18 mouse cellular contexts compared by ENCODE assay signal in the genomic region with DNA sequence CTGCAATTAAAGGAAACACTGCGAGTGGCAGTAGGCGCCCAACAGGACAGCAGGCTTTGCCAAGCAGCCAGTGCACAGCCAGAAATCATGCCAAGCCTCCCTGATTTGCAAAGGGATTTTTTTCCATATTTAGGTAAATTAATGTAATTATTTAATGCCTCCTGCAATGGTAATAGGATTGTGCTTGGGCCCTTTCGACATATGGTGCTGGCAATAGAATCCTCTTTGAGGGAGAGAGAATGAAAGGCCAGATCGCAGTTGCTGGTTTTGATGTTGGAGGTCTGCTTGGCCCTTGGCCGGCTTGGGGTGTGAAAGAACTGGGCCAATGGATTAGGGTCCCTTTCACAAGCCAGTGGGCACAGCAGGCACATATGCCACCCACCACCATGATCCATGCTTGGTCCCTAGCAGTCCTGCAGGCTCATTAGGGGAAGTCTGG.
DNase-seq lines count a peak whose midpoint lies in the region; ATAC-seq and TF ChIP-seq lines count a peak whose summit lies in the region.
"Had no signal": no experiment of that assay in that cellular context is flagged by ENCODE, and none has a peak within 500 bp of the region (broad histone marks: within the 10 kb centered on the region; RNA-seq: fewer than 3 reads in every experiment).

No protein-coding gene starts in this region.

- H3K9ac ChIP-seq in forebrain, embryonic 14.5 days (ENCODE audit: low read length), result no peak overlapping the region
- H3K9ac ChIP-seq in forebrain, embryonic 12.5 days, result no peak overlapping the region
- no peak overlapping the region for H3K9ac ChIP-seq in midbrain, postnatal 0 days (replicated peaks; ENCODE audit: low read length, poor library complexity, severe bottlenecking)
- H3K9ac ChIP-seq in heart, embryonic 12.5 days, result no peak overlapping the region
- H3K9ac ChIP-seq: midbrain, embryonic 13.5 days; stomach, embryonic 15.5 days had no signal

- ATAC-seq in forebrain, embryonic 14.5 days, result peak; percentile 69; the same call in 1 of the 2 replicates
- ATAC-seq in forebrain, embryonic 12.5 days (ENCODE audit: low FRiP score), result no peak
- no peak for ATAC-seq in midbrain, postnatal 0 days (ENCODE audit: low FRiP score)
- no peak for ATAC-seq in heart, embryonic 12.5 days (ENCODE audit: insufficient number of reproducible peaks, low FRiP score)
- ATAC-seq: midbrain, embryonic 13.5 days had no signal

- no peaks in the 10 kb centered on the region for H3K4me1 ChIP-seq in forebrain, embryonic 14.5 days (ENCODE audit: control insufficient read depth, insufficient read depth, low read length)
- H3K4me1 ChIP-seq in forebrain, embryonic 12.5 days, result no peaks in the 10 kb centered on the region
- no peaks in the 10 kb centered on the region for H3K4me1 ChIP-seq in midbrain, postnatal 0 days (ENCODE audit: insufficient read depth, low read length)
- no peaks in the 10 kb centered on the region for H3K4me1 ChIP-seq in midbrain, embryonic 10.5 days
- no peaks in the 10 kb centered on the region for H3K4me1 ChIP-seq in heart, embryonic 12.5 days (replicated peaks)
- H3K4me1 ChIP-seq: embryonic facial prominence, embryonic 10.5 days; stomach, embryonic 15.5 days had no signal

- no peaks in the 10 kb centered on the region for H3K36me3 ChIP-seq in forebrain, embryonic 14.5 days (ENCODE audit: control insufficient read depth, insufficient read depth, low read length)
- no peaks in the 10 kb centered on the region for H3K36me3 ChIP-seq in forebrain, embryonic 12.5 days (replicated peaks)
- H3K36me3 ChIP-seq in midbrain, postnatal 0 days (ENCODE audit: insufficient read depth, low read length), result no peaks in the 10 kb centered on the region
- no peaks in the 10 kb centered on the region for H3K36me3 ChIP-seq in midbrain, embryonic 10.5 days
- H3K36me3 ChIP-seq in heart, embryonic 12.5 days, result no peaks in the 10 kb centered on the region
- H3K36me3 ChIP-seq: embryonic facial prominence, embryonic 10.5 days; midbrain, embryonic 13.5 days; stomach, embryonic 15.5 days had no signal

- DNase-seq in forebrain, embryonic 14.5 days (ENCODE audit: low spot score), result peak; percentile 75
- peak; percentile 69 for DNase-seq in midbrain, postnatal 0 days (ENCODE audit: low spot score)
- no peak for DNase-seq in midbrain, embryonic 10.5 days (ENCODE audit: low spot score)
- DNase-seq in cerebellum, postnatal 10 days, result peak; percentile 88 to 95
- no peak for DNase-seq in right cerebral cortex, postnatal 14 days
- DNase-seq: gastrocnemius, postnatal 25 days; kidney, adult 18-20 months; kidney, postnatal 25 days; lung, adult 2 months; thymus, postnatal 14 days had no signal

- no peak overlapping the region for H3K4me3 ChIP-seq in forebrain, embryonic 14.5 days (ENCODE audit: low read depth, low read length)
- no peak overlapping the region for H3K4me3 ChIP-seq in forebrain, embryonic 12.5 days (replicated peaks)
- H3K4me3 ChIP-seq in midbrain, postnatal 0 days (ENCODE audit: low read depth, low read length), result no peak overlapping the region
- H3K4me3 ChIP-seq in midbrain, embryonic 10.5 days, result no peak overlapping the region
- no peak overlapping the region for H3K4me3 ChIP-seq in heart, embryonic 12.5 days
- H3K4me3 ChIP-seq: embryonic facial prominence, embryonic 10.5 days; midbrain, embryonic 13.5 days; stomach, embryonic 15.5 days had no signal

- WGBS in forebrain, embryonic 14.5 days, result 63% methylated on average over 5 of the region's 5 CpGs
- 83% methylated on average over 5 of the region's 5 CpGs for WGBS in forebrain, embryonic 12.5 days
- WGBS in midbrain, postnatal 0 days, result 74% methylated on average over 5 of the region's 5 CpGs
- WGBS in midbrain, embryonic 10.5 days, result 91% methylated on average over 5 of the region's 5 CpGs
- 84% methylated on average over 5 of the region's 5 CpGs for WGBS in heart, embryonic 12.5 days

- TF ChIP-seq CTCF in midbrain, postnatal 0 days (IDR thresholded peaks at IDR 0.05), result no peak

- H3K9me3 ChIP-seq in forebrain, embryonic 14.5 days (replicated peaks; ENCODE audit: control insufficient read depth, low read length), result no peaks in the 10 kb centered on the region
- no peaks in the 10 kb centered on the region for H3K9me3 ChIP-seq in forebrain, embryonic 12.5 days
- H3K9me3 ChIP-seq in midbrain, postnatal 0 days (ENCODE audit: low read length), result no peaks in the 10 kb centered on the region
- no peaks in the 10 kb centered on the region for H3K9me3 ChIP-seq in midbrain, embryonic 10.5 days (replicated peaks)
- no peaks in the 10 kb centered on the region for H3K9me3 ChIP-seq in heart, embryonic 12.5 days (replicated peaks)
- H3K9me3 ChIP-seq: embryonic facial prominence, embryonic 10.5 days; midbrain, embryonic 13.5 days; stomach, embryonic 15.5 days had no signal

- H3K4me2 ChIP-seq in forebrain, embryonic 14.5 days (ENCODE audit: low read length), result no peak overlapping the region
- H3K4me2 ChIP-seq in forebrain, embryonic 12.5 days, result no peak overlapping the region
- no peak overlapping the region for H3K4me2 ChIP-seq in midbrain, postnatal 0 days (ENCODE audit: low read depth, low read length, poor library complexity, severe bottlenecking)
- no peak overlapping the region for H3K4me2 ChIP-seq in heart, embryonic 12.5 days
- H3K4me2 ChIP-seq: liver, embryonic 11.5 days; midbrain, embryonic 13.5 days; stomach, embryonic 15.5 days had no signal

- no peaks in the 10 kb centered on the region for H3K27me3 ChIP-seq in forebrain, embryonic 14.5 days (replicated peaks; ENCODE audit: control insufficient read depth, insufficient read depth, low read length)
- no peaks in the 10 kb centered on the region for H3K27me3 ChIP-seq in forebrain, embryonic 12.5 days
- no peaks in the 10 kb centered on the region for H3K27me3 ChIP-seq in midbrain, postnatal 0 days (ENCODE audit: insufficient read depth, low read length)
- H3K27me3 ChIP-seq in midbrain, embryonic 10.5 days (ENCODE audit: low read depth, poor library complexity, severe bottlenecking), result no peaks in the 10 kb centered on the region
- H3K27me3 ChIP-seq in heart, embryonic 12.5 days (replicated peaks), result no peaks in the 10 kb centered on the region
- H3K27me3 ChIP-seq: CH12.LX; midbrain, embryonic 13.5 days; stomach, embryonic 15.5 days had no signal

- no peak overlapping the region for H3K27ac ChIP-seq in forebrain, embryonic 14.5 days (ENCODE audit: low read depth, low read length)
- H3K27ac ChIP-seq in forebrain, embryonic 12.5 days, result no peak overlapping the region
- no peak overlapping the region for H3K27ac ChIP-seq in midbrain, postnatal 0 days (ENCODE audit: low read depth, low read length)
- no peak overlapping the region for H3K27ac ChIP-seq in midbrain, embryonic 10.5 days (replicated peaks)
- no peak overlapping the region for H3K27ac ChIP-seq in heart, embryonic 12.5 days (ENCODE audit: poor library complexity, severe bottlenecking)
- H3K27ac ChIP-seq: embryonic facial prominence, embryonic 10.5 days; macrophage; midbrain, embryonic 13.5 days; stomach, embryonic 15.5 days had no signal

Comparison
In these comparisons a context has a peak if more than half of its experiments do, and no peak if none do; other contexts are left out.
1. DNase-seq: peak in forebrain, embryonic 14.5 days (single experiment), midbrain, postnatal 0 days (single experiment) and cerebellum, postnatal 10 days (2 of 2); none in midbrain, embryonic 10.5 days (single experiment) and right cerebral cortex, postnatal 14 days (single experiment).